Mouse (Mus musculus) intestine, postnatal 0 days (tissue): ENCODE results near the gene Dtx3. TPM values are rescaled to one million over a fixed set of nuclear protein-coding genes. Genes with fewer than 3 reads are reported as not detected.

ENCODE experiments used
- ATAC-seq: fragments of 200-750 bp; cut with Nextera tagmentation; 2 replicates; pipeline ENCODE4 v1.8.0; 2017; ENCODE audit warnings: mild to moderate bottlenecking, moderate TSS enrichment, moderate library complexity
- H3K27ac ChIP-seq: fragments of 300-500 bp; sonication (generic); 2 replicates; pipeline ENCODE4 v1.5.1; 2014; ENCODE audit warnings: mild to moderate bottlenecking, low read depth, low read length, moderate library complexity
- H3K27me3 ChIP-seq: fragments of 300-500 bp; sonication (generic); replicated peaks from 2 replicates; pipeline ENCODE4 v1.6.1; 2014; ENCODE audit warnings: low read length, mixed read lengths; ENCODE audit not compliant: control insufficient read depth, insufficient read depth
- H3K36me3 ChIP-seq: fragments of 300-500 bp; sonication (generic); 2 replicates; pipeline ENCODE4 v1.6.1; 2014; ENCODE audit warnings: mild to moderate bottlenecking, moderate library complexity; ENCODE audit not compliant: control insufficient read depth, insufficient read depth
- H3K4me1 ChIP-seq: fragments of 300-500 bp; sonication (generic); replicated peaks from 2 replicates; pipeline ENCODE4 v1.6.1; 2014; ENCODE audit warnings: antibody characterized with exemption, low read length, mixed read lengths; ENCODE audit not compliant: control insufficient read depth, insufficient read depth
- H3K4me2 ChIP-seq: fragments of 300-500 bp; sonication (generic); replicated peaks from 2 replicates; pipeline ENCODE4 v1.6.1; 2014; ENCODE audit warnings: low read depth, mild to moderate bottlenecking, moderate library complexity
- H3K4me3 ChIP-seq: fragments of 300-500 bp; sonication (generic); 2 replicates; pipeline ENCODE4 v1.5.1; 2014; ENCODE audit warnings: low read depth, low read length
- H3K9ac ChIP-seq: fragments of 300-500 bp; sonication (generic); 2 replicates; pipeline ENCODE4 v1.6.1; 2014; ENCODE audit warnings: mild to moderate bottlenecking, low read depth, low read length
- H3K9me3 ChIP-seq: fragments of 300-500 bp; sonication (generic); 2 replicates; pipeline ENCODE4 v1.6.1; 2016; ENCODE audit warnings: mixed run types; ENCODE audit not compliant: control insufficient read depth
- CTCF ChIP-seq: sonication (generic); IDR thresholded peaks from 2 replicates; pipeline ENCODE4 v1.5.1; 2016; ENCODE audit warnings: low read depth, mild to moderate bottlenecking, control low read depth, antibody characterized with exemption, moderate library complexity
- WGBS: fragments of 180-500 bp; shearing (Covaris S2); extraction: QIAGEN DNeasy Blood & Tissue Kit; methylation state at CpG from one replicate; pipeline ENCODE4 v1.1.7; 2014; 5-methylcytosine and 5-hydroxymethylcytosine counted together
- polyA plus RNA-seq: library from polyadenylated mRNA; unstranded; fragments of >200 nt; fragmentation: Nextera tagmentation; extraction: Ambion mirVana; gene quantifications from 2 replicates; pipeline ENCODE4 v1.2.1, GENCODE M21; 2015

Gene Dtx3
- polyA plus RNA-seq, 1 experiment from 2014 or later = 22.2 TPM

GRCm38 (mm10) chr10:127145303-127145702, 50.2 kb downstream of the Dtx3 start:
- no peak for ATAC-seq
- 62% methylated on average over 5 of the region's 5 CpGs for WGBS
- H3K4me2 ChIP-seq = no peak overlapping the region
- H3K4me3 ChIP-seq = no peak overlapping the region
- no peaks in the 10 kb centered on the region for H3K27me3 ChIP-seq
- H3K4me1 ChIP-seq = no peaks in the 10 kb centered on the region
- no peak for TF ChIP-seq CTCF
- no peaks in the 10 kb centered on the region for H3K9me3 ChIP-seq
- H3K27ac ChIP-seq = no peak overlapping the region
- no peaks in the 10 kb centered on the region for H3K36me3 ChIP-seq
- H3K9ac ChIP-seq = no peak overlapping the region

- no peaks in the 10 kb centered on the region for H3K9me3 ChIP-seq
- WGBS = 58% methylated on average over 7 of the region's 7 CpGs
- no peak overlapping the region for H3K4me3 ChIP-seq
- ATAC-seq = no peak
- no peaks in the 10 kb centered on the region for H3K36me3 ChIP-seq
- H3K27me3 ChIP-seq = no peaks in the 10 kb centered on the region
- no peak for TF ChIP-seq CTCF
- no peaks in the 10 kb centered on the region for H3K4me1 ChIP-seq
- no peak overlapping the region for H3K4me2 ChIP-seq
- no peak overlapping the region for H3K27ac ChIP-seq
- no peak overlapping the region for H3K9ac ChIP-seq
Measured at GRCm38 (mm10) chr10:127144536-127144935, 51.0 kb downstream of the Dtx3 start.

- TF ChIP-seq CTCF = no peak
Measured at GRCm38 (mm10) chr10:127143228-127143627, 52.3 kb downstream of the Dtx3 start.

GRCm38 (mm10) chr10:127141500-127141899, 54.0 kb downstream of the Dtx3 start:
- no peaks in the 10 kb centered on the region for H3K27me3 ChIP-seq
- H3K9me3 ChIP-seq = no peaks in the 10 kb centered on the region
- no peak overlapping the region for H3K4me3 ChIP-seq
- 74% methylated on average over 8 of the region's 8 CpGs for WGBS
- H3K4me1 ChIP-seq = no peaks in the 10 kb centered on the region; the same call in 1 of the 2 replicates
- no peaks in the 10 kb centered on the region for H3K36me3 ChIP-seq
- H3K27ac ChIP-seq = no peak overlapping the region
- no peak for TF ChIP-seq CTCF
- no peak overlapping the region for H3K4me2 ChIP-seq
- no peak for ATAC-seq
- H3K9ac ChIP-seq = no peak overlapping the region

More at GRCm38 (mm10) chr10:127143228-127143627, 52.3 kb downstream of the Dtx3 start:
- Histone ChIP-seq H3K4me1 (no peaks in the 10 kb centered on the region), H3K9ac (no peak overlapping the region), H3K9me3 (no peaks in the 10 kb centered on the region), H3K4me2 (no peak overlapping the region), H3K4me3 (no peak overlapping the region), H3K27me3 (no peaks in the 10 kb centered on the region), H3K36me3 (no peaks in the 10 kb centered on the region), H3K27ac (no peak overlapping the region)
- ATAC-seq = no peak
- 89% methylated on average over 8 of the region's 8 CpGs for WGBS

- ATAC-seq = no peak
- no peak for TF ChIP-seq CTCF
- no peaks in the 10 kb centered on the region for H3K9me3 ChIP-seq
- no peaks in the 10 kb centered on the region for H3K36me3 ChIP-seq
- H3K9ac ChIP-seq = no peak overlapping the region
- no peak overlapping the region for H3K4me2 ChIP-seq
- no peak overlapping the region for H3K27ac ChIP-seq
- WGBS = 77% methylated on average over 11 of the region's 11 CpGs
- no peaks in the 10 kb centered on the region for H3K27me3 ChIP-seq
- no peaks in the 10 kb centered on the region; the same call in 1 of the 2 replicates for H3K4me1 ChIP-seq
- no peak overlapping the region for H3K4me3 ChIP-seq
Measured at GRCm38 (mm10) chr10:127140971-127141370, 54.6 kb downstream of the Dtx3 start.

Other genes starting within 250 kb of the Dtx3 start
- gene Ctdsp2, start 217.0 kb downstream of the Dtx3 start, polyA plus RNA-seq = 43.1 and 46.7 TPM in 2 replicates
- gene Avil, start 195.0 kb downstream of the Dtx3 start, polyA plus RNA-seq = 0.20 and 0.52 TPM in 2 replicates
- 42.4 and 43.7 TPM in 2 replicates for gene Tsfm, start 164.9 kb downstream of the Dtx3 start, polyA plus RNA-seq
- gene Mettl1, start 154.3 kb downstream of the Dtx3 start, polyA plus RNA-seq = 19.8 and 22.1 TPM in 2 replicates
- gene Eef1akmt3, start 154.2 kb downstream of the Dtx3 start, polyA plus RNA-seq = 0.16 and 0.17 TPM in 2 replicates
- gene Cyp27b1, start 147.5 kb downstream of the Dtx3 start, polyA plus RNA-seq = not detected in 2 replicates
- 0.91 and 1.1 TPM in 2 replicates for gene March9, start 135.5 kb downstream of the Dtx3 start, polyA plus RNA-seq
- gene Cdk4, start 132.2 kb downstream of the Dtx3 start, polyA plus RNA-seq = 500 and 515 TPM in 2 replicates
- 264 and 300 TPM in 2 replicates for gene Tspan31, start 125.5 kb downstream of the Dtx3 start, polyA plus RNA-seq
- gene Agap2, start 120.4 kb downstream of the Dtx3 start, polyA plus RNA-seq = 0.07 and 0.20 TPM in 2 replicates
- 113 and 116 TPM in 2 replicates for gene Os9, start 74.6 kb downstream of the Dtx3 start, polyA plus RNA-seq
- gene B4galnt1, start 30.5 kb downstream of the Dtx3 start, polyA plus RNA-seq = 29.4 and 34.1 TPM in 2 replicates
- gene Slc26a10, start 15.1 kb downstream of the Dtx3 start, polyA plus RNA-seq = 0.52 and 0.65 TPM in 2 replicates
- gene Arhgef25, start 5.6 kb downstream of the Dtx3 start, polyA plus RNA-seq = 14.4 and 15.1 TPM in 2 replicates
- gene Pip4k2c, start 15.9 kb upstream of the Dtx3 start, polyA plus RNA-seq = 43.0 and 47.0 TPM in 2 replicates
- 2.7 and 3.7 TPM in 2 replicates for gene Kif5a, start 67.6 kb upstream of the Dtx3 start, polyA plus RNA-seq
- 143 and 147 TPM in 2 replicates for gene Dctn2, start 70.6 kb upstream of the Dtx3 start, polyA plus RNA-seq
- 8.7 and 12.8 TPM in 2 replicates for gene Mbd6, start 93.3 kb upstream of the Dtx3 start, polyA plus RNA-seq
- 47.2 and 50.7 TPM in 2 replicates for gene Mars, start 116.1 kb upstream of the Dtx3 start, polyA plus RNA-seq
- gene Arhgap9, start 126.2 kb upstream of the Dtx3 start, polyA plus RNA-seq = 9.5 and 12.0 TPM in 2 replicates
- gene Gli1, start 146.2 kb upstream of the Dtx3 start, polyA plus RNA-seq = 2.0 TPM in 2 replicates
- 0.04 TPM in 1 of 2 replicates, not detected in the other for gene Inhbe, start 158.7 kb upstream of the Dtx3 start, polyA plus RNA-seq
- not detected in 2 replicates for gene Inhbc, start 174.7 kb upstream of the Dtx3 start, polyA plus RNA-seq
- 19.4 and 21.8 TPM in 2 replicates for gene R3hdm2, start 184.6 kb upstream of the Dtx3 start, polyA plus RNA-seq